Mouse (Mus musculus): ENCODE data around the gene Myo10. TPM values are rescaled to one million over a fixed set of nuclear protein-coding genes. Genes with fewer than 3 reads are reported as not detected.

The Myo10 gene
- 11.4 and 19.5 TPM in 2 replicates for polyA plus RNA-seq (2012; rRNA removed)

DNA sequence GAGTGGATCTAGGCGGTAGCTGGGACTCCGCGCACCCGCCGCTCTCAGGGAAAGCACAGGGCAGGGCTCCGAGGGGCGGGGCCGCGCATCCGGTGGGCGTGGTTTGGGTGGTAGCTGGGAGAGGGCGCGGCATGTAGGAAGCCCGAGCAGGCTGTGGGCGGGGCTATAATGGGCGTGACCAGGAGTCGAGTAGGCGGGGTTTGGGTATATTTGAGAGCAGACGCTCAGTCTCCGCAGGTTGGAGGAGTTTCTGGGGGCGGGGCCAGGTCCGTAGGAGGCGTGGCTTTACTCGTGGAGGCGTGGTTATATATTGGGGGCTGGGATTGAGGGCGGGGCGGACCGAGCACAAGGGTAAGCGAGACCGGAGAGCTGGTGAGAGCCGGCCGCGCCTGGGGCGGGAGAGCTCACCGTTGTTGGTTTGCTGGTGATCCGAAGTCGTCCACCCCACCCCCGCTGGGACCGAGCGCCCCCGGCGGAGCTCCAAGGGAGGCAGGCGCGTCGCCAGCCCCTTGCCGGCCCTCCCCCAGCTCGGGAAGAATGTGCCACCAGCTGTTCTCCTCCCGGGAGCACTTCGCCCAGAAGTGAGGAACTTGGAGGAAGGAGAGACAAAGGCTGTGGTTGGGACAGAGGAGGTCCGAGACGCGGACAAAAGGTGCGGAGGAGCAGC lies at the start of gene Myo10:
Gene Myo10, plus strand, starts transcription at position 326 of the 667 bp plus-strand sequence.

DNA sequence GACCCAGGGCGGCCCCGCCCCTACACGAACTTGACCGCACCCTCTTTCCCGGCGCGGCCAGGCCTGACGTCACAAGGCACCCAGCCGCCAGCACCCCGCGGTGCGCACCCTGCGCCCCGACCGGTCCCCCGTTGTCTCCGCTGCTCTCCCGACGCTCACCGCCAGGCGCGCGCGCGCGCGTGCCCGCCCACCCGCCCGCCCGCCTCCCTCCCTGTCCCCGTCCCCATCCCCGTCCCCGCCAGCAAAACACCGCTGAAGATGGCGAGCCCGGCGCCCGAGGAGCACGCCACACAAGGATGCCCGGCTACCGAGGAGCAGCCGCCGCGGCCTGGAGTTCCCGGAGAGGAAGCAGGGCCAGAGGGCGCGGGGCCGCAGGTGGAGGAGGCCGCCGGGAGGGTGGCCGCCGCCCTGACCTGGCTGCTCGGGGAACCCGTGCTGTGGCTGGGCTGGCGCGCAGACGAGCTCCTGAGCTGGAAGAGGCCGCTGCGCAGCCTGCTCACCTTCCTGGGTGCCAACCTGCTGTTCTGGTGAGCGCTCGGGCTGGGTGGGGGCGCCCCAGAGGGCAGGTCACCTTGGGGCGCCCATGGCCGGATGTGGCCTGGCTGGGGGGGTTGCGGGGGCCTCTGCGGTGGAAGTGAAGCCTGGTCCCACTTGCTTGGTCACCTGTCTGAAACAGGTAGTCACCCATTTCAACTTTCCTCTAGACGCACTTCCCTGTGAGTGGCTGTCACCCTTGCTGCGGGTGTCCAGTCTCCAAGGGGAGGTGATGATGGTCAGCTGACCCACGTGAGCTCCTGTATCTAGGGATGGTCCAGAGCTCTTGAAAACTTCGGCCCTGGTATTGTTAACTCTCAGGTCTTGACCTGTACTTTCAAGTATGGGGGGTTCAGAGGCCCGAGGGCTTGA lies 221.0 kb downstream of the Myo10 start, which contains the start of gene Retreg1:
Gene Retreg1, plus strand, starts transcription at position 95 of the 906 bp plus-strand sequence.

Other genes starting within 250 kb of the Myo10 start
- 3.9 and 9.3 TPM in 2 replicates for gene Basp1, start 208.8 kb upstream of the Myo10 start, polyA plus RNA-seq (2012; rRNA removed)
- 4.1 and 6.5 TPM in 2 replicates for gene Retreg1, start 220.7 kb downstream of the Myo10 start, polyA plus RNA-seq (2012; rRNA removed)